Mouse (Mus musculus): ENCODE data around the gene Hhatl.

GRCm38 (mm10) chr9:121829270-121829992 is 37.1 kb upstream of the Hhatl start:
- TF ChIP-seq CTCF (conservative IDR thresholded peaks at IDR 0.05; ENCODE audit: low read length) (no peak), POU5F1 (IDR thresholded peaks at IDR 0.05; ENCODE audit: borderline replicate concordance, low read length) (no peak), NANOG (IDR thresholded peaks at IDR 0.05; ENCODE audit: borderline replicate concordance, low read length) (no peak)
